Mouse (Mus musculus) urinary bladder, postnatal 14 days (tissue): ENCODE measurements around the gene Flrt3.

Source experiments
- DNase-seq: peaks from one replicate; pipeline ENCODE4 v3.0.0; 2021; ENCODE audit warnings: low spot score

Gene Flrt3

GRCm38 (mm10) chr2:140670963-140671702, at the start of gene Flrt3:
TSS of gene Flrt3 (minus strand) at chr2:140671469.
- DNase-seq = peak; percentile 92

- no peak for DNase-seq
Measured at GRCm38 (mm10) chr2:140717407-140717806, 46.1 kb upstream of the Flrt3 start.

GRCm38 (mm10) chr2:140715822-140716221, 44.6 kb upstream of the Flrt3 start:
- no peak for DNase-seq

- no peak for DNase-seq
Measured at GRCm38 (mm10) chr2:140707550-140707949, 36.3 kb upstream of the Flrt3 start.

- DNase-seq = no peak
Measured at GRCm38 (mm10) chr2:140705278-140705677, 34.0 kb upstream of the Flrt3 start.

- DNase-seq = no peak
Measured at GRCm38 (mm10) chr2:140704146-140704545, 32.9 kb upstream of the Flrt3 start.

GRCm38 (mm10) chr2:140703377-140703776, 32.1 kb upstream of the Flrt3 start:
- DNase-seq = no peak

GRCm38 (mm10) chr2:140698585-140698984, 27.3 kb upstream of the Flrt3 start:
- no peak for DNase-seq

- no peak for DNase-seq
Measured at GRCm38 (mm10) chr2:140693845-140694244, 22.6 kb upstream of the Flrt3 start.

GRCm38 (mm10) chr2:140692461-140692860, 21.2 kb upstream of the Flrt3 start:
- no peak for DNase-seq

- DNase-seq = no peak
Measured at GRCm38 (mm10) chr2:140691403-140691802, 20.1 kb upstream of the Flrt3 start.

- DNase-seq = no peak
Measured at GRCm38 (mm10) chr2:140690906-140691305, 19.6 kb upstream of the Flrt3 start.

GRCm38 (mm10) chr2:140676728-140677127, 5.5 kb upstream of the Flrt3 start:
- no peak for DNase-seq

- DNase-seq = no peak
Measured at GRCm38 (mm10) chr2:140673466-140673865, 2.2 kb upstream of the Flrt3 start.

GRCm38 (mm10) chr2:140670457-140670856, 812 bp downstream of the Flrt3 start:
- DNase-seq = peak; percentile 39

GRCm38 (mm10) chr2:140669786-140670185, 1.5 kb downstream of the Flrt3 start:
- DNase-seq = no peak

- DNase-seq = no peak
Measured at GRCm38 (mm10) chr2:140669081-140669480, 2.2 kb downstream of the Flrt3 start.

- peak; percentile 75 for DNase-seq
Measured at GRCm38 (mm10) chr2:140668311-140668710, 3.0 kb downstream of the Flrt3 start.

- DNase-seq = no peak
Measured at GRCm38 (mm10) chr2:140667261-140668047, 3.8 kb downstream of the Flrt3 start.

- no peak for DNase-seq
Measured at GRCm38 (mm10) chr2:140666846-140667245, 4.4 kb downstream of the Flrt3 start.

GRCm38 (mm10) chr2:140664381-140664780, 6.9 kb downstream of the Flrt3 start:
- no peak for DNase-seq

- no peak for DNase-seq
Measured at GRCm38 (mm10) chr2:140662673-140663072, 8.6 kb downstream of the Flrt3 start.

GRCm38 (mm10) chr2:140653978-140654377, 17.3 kb downstream of the Flrt3 start:
- no peak for DNase-seq
